Mouse (Mus musculus): ENCODE data around the gene Armc7.
"Not testable (repeated sequence)": the region's sequence is repeated elsewhere in the genome, so short reads cannot be mapped to it uniquely, and the experiment has no call there.

Gene Armc7

DNA sequence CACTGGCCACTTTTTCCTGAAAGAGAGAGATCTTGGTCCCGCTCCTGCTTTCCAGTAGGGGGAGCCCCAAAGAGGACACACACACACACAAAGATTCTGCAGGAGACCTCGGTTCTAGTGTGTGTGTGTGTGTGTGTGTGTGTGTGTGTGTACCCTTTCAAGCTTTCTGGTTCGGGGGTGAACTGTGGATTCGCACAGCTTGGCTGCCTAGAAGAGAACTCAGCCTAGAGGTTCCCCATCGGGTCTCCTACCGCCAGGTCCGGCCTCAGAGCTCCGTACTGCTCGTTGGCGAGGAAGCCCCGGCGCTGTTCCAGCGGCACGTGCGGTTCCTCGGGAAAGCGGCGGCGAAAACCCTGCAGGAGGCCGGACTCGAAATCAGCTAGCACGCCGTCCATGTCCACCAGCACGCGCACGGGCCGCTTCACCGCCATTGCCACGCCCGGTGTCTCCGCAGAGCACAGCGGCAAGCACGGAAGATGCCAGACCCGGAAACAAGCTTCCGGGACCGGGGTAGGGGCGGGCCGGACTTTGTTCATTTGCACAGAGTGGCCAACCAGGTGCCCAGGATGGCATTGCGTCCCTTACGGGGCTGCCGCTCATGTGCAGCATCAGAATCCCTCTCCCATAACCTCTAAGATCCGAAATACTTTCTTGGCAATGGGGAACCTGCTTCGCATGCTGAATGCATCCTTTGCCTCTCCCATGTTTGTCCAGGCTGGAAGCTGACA, 16.1 kb downstream of the Armc7 start, which contains the start of gene Nt5c:
TSS of gene Nt5c (minus strand) at position 507 of the 728 bp plus-strand sequence.
- peak; percentile 90 to 92 for DNase-seq

DNA sequence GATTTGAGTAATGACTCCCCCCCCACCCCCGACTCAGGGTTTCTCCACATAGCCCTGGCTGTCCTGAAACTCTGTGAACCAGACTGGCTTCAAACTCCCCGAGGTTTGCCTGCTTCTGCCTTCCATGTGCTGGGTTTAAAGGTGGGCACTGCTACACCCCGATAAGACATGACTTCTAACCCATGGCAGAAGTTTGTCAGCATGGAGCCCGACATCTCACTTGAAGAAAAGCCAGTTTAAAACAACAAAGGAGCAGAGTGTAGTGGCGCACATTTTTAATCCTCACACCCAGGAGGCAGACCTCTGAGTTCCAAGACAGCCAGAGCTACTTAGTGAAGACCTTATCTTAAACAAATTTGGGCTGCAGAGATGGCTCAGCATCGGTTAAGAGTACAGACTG, 16.9 kb downstream of the Armc7 start:
- DNase-seq: no peak

DNA sequence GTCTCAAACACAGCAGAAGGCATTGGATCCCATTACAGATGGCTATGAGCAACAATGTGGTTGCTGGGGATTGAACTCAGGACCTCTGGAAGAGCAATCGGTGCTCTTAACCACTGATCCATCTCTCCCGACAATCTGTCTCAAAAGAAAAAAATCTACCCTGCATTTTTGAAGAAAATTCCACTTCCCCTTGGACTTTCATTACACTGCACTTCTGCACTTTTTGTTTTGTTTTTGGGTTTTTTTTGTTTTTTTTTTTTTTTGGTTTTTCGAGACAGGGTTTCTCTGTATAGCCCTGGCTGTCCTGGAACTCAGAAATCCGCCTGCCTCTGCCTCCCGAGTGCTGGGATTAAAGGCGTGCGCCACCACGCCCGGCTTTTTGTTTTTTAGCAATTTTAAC, 21.1 kb downstream of the Armc7 start:
- DNase-seq: not testable (repeated sequence)

DNA sequence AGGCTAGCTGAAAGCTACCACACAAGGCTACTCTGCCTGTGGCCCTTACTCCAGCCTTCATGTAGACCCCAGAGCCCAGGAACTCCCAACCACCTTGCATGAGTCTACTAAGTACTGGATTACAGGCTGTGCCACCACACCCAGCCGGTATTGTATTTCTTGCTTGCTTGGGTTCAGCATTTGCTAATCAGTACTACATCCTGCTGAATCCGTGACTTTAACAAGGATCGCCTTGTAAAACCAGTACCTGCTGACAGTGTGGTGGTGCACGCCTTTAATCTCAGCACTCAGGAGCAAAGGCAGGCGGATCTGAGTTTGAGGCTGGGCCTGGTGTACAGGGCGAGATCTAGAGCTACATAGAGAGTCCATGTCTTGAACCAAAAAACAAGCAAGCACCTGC, 27.2 kb downstream of the Armc7 start:
- no peak for DNase-seq

DNA sequence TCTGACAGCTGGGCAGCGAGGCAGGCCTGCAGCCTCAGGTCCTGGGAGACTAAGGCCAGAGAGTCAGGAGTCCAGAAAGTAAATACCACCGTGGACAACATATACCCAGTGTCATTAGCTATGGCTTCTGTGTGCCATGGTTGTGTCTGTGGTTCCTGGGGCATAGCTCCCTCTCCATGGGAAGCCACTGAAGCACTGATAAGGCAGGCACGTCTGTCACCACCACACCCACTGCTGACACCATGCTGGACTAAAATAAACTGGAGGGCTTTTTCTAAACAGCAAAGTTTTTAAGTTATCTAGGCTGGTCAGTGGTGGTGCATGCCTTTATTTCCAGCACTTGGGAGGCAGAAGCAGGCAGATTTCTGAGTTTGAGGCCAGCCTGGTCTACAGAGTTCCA, 31.1 kb downstream of the Armc7 start:
- no peak for DNase-seq

DNA sequence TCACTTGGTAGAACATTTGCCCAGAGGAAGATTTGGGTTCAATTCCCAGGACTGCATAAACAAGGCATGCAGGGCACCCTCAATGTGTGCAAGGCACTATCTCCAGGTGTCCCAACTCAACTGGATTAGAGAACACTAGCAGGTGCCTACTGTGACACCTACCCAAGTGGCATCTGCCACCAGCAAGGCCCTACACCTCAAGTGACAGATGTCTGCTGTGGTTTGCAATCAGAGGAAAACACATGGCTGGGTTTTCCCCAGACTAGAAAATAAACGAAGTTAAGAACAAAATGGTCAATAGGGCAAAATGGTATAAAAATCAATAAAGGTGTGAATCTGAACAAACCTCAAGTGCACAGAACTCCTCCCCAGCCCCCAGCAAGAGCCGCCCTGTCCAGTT, 32.6 kb downstream of the Armc7 start:
- DNase-seq: no peak

DNA sequence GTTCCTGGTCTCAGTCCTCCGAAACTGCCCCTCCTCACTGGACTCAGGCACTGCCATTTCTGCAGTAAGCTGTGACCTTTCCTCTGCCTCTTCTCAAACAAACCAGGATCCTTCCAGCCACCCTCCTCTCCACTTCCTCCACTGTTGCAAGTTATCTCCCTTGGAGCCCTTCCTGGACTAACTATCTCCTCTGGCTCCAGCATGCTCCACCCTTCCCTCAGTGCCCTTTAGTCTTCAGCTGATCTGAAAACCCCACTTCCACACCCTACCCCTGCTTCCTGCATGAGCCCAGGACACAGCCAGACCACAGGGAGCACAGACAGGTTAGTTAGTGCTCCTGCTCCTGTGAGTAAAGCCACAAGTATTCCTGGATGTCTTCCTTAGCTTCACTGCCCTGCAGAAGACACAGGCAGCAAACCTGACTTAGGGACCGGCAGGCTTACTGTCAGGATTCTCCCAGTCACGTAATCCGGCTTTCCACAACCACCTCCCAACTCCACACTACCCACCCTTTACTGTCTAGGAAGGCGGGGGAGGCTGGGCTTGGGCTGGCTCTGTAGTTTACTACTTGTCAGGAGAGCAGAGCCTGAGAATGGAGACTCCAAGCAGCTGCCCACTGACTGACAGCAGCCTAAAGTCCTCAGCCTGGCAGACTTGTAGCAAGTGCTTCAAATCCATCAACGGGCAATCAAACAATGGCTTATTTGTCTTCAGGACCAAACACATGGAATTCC, 34.5 kb downstream of the Armc7 start:
- DNase-seq: no peak

DNA sequence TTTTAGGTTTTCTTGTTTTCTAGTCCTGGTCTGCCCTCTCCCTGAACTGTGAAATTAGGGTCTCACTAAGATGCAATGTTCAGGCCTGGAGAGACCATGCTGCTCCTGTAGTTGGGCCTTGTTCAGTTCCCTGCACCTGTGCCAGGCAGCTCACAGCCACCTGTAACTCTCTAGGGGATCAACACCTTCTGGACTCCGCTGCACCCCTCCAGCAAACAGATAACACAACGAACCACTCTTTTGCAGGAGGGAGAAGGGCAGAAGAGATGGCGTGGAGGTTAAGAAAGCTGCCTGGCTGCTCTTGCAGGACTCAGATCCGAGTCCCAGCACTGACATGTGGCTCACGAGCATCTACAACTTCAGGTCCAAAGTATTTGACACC, 35.0 kb downstream of the Armc7 start:
- no peak for DNase-seq

DNA sequence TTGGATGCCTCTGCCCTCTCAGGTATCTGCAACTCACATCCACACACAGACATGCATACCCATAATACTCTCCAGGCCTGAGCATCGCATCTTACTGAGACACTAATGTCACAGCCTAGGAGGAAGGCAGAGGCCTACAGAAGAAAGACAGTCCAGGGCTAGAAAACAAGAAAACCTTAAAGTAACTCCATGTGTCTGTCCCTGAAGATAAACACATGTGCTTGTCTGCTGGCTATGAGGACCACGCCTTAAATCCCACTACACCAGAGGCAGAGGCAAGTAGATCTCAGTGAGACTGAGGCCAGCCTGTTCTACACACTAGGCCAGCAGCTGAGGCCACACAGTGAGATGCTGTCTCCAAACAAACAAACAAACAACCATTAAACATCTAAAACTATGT, 35.7 kb downstream of the Armc7 start:
- no peak for DNase-seq

DNA sequence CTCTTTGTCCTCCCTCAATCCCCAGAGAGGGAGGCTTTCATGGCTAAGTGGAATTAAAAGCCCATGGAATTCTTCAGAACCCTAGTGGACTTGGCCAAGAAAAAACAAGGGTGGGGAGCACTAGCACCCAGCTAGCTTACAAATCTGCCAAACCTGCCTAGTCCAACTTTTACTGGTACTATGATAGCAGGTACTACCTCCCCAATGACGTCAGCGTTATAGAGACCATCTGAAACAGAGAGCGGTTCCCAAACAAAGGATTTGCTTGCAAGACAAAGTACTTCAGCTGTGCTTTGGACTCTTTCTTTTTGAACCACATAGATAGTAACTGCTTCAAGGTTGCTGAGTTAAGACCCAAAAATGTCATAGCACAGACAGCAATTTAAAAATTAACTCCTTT, 36.5 kb downstream of the Armc7 start:
- peak in 1 of 2 experiments; percentile 41 for DNase-seq

DNA sequence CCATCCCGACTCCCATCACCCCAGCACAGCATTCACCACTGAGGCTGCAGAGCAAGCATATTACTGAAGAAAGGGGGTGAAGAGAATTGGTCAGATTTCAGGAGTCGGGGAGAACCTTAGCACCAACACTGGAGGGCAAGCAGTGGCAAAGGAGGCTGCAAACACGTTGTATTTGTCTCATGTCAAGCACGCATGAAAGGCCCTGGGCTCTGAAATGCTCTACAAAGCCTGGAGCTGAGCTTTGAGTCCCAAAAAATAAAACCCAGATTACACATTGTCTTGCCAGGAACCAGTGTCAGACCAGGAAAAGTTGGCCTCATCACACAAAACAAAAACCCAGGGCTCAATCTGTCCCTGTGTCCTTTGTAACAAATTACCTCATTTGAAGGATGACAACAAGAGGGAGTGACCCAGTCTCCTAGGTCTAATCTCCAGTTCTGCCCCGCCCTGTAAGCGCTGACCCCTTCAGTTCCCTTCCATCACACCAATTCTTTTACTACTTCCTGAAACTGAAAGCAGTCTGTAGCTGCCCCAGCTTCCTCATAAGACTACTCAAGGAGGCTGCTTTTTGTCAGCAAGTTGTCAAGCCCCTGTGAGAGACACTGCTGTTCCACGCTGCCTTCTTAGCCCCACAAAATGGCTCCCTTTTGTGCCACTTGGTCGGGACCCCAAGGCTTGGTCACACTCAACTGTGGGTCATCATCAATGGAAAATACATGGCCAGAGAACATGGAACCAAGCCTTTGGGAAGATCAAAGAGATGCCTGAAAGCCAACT, 37.1 kb downstream of the Armc7 start:
- DNase-seq: peak in 1 of 2 experiments; percentile 36

DNA sequence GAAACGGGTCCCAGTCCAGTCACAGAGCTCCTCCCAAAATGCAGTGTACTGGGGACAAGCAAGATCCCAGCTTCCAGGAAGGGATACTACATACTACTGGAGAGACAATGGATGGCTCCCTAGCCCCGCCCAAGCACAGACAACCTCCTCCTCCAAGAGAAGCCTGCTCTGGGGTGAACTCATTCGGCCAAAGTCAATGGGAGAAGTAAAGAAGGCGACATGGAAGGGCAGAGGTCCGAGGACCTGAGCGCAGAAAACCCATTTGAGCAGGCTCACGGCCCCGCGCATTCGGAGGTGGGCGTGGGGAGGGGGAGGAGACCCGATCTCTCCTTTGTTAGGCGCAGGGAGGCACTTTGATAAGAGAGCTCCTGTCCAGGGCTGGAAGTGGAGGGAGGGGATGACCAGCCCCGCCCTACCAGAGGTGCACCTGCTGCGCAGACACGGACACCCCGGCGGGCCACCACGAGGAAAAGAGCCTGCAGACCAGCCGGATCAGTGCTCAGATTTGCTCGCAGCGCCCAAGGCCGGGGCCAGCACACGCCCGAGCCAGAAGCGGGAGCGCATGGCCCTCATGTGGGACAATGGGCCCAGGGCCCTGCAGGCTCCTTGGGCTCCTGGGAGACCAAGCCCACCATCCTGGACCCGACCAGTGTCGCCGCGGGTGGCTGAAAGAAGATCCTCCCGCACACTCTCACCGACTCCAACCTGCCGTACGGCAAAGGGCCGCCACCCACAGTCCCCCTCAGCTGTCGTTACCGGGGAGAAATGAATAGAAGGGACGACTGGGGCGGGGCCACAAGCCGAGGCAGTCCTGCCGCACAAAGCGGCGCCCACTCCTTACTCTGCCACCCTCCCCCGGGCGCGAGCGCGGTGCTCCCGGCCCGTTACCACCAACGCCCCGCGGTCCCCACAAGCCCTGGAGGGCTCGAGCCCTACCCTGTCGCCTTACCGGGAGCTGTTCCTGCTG, 38.1 kb downstream of the Armc7 start:
- peak; percentile 73 to 76 for DNase-seq

DNA sequence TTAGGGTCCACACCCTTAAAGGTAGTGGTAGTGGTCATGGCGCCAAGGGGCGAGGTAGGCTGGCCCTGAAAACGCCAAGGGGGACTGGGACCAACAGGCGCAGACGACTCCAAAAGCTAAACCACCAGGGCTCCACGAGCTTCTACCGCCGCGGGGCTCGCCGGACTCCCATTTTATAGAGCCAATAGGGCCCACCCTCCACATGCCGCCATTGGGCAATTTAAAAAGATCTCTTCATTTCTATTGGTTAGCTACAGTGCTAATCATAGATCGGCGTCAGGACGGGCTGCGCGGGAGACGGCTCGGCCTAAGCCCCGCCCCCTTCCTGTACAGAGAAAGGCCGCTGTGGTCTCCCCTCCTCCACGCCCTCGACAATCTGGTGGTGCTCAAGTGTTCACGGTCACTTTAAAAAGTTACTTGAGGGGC, 38.8 kb downstream of the Armc7 start, which contains the start of gene Jpt1:
TSS of gene Jpt1 (minus strand) at position 150 of the 426 bp plus-strand sequence.
- peak; percentile 98 for DNase-seq

DNA sequence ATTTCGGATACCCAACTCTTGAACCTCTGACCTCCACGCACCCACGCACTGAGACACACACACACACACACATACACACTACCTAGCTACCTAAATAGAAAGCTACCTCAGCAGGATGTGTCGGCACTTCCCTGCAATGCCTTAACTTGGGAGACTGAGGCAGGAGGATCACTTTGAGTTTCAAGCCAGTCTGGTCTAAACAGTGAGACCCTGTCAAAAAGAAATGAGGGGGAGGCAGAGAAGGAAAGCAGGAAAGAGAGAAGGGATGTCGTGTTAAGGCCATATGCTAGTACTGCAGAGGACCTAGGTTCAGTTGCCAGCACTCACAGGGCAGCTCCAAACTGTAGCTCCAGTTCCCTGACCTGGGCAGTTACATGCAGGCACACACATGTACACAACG, 39.6 kb downstream of the Armc7 start:
- DNase-seq: no peak

DNA sequence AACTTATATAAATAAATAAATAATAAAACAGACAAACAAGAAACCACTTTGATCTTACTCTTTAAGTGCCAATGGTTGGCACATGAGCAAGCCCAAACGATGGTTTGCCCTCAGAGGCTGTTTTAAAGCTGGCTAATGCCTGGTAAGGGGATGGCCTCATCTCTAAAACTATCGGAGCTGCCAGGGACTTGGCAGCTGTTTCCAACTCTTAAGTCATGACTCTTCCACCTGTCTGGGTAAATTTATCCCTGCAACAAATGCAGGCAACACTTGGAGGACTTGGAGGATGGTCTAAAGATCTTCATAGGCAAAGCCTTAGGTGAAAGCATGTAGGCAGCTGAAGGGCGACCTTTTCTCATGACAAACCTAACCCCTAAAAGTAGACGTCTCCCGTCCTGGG, 41.5 kb downstream of the Armc7 start:
- DNase-seq: no peak

DNA sequence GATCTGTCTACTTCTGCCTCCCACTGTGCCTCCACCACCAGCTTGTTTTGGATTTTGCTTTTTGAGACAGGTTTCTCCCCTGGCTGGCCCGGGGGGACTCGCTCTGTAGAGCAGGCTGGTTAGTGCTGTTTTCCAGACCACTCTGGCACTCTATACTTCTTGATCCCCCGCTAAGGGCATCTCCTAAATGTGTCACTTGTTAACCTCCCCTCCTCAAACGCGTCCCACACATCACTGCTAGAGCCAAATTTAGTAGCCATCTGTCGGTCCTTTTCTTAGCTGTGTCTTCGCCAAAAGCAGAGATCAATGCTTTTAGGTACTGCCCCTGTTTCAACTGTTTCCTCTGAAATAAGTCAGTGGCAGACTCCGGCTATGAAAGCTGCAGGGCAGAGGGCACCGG, 43.2 kb downstream of the Armc7 start:
- peak; percentile 36 to 42 for DNase-seq

DNA sequence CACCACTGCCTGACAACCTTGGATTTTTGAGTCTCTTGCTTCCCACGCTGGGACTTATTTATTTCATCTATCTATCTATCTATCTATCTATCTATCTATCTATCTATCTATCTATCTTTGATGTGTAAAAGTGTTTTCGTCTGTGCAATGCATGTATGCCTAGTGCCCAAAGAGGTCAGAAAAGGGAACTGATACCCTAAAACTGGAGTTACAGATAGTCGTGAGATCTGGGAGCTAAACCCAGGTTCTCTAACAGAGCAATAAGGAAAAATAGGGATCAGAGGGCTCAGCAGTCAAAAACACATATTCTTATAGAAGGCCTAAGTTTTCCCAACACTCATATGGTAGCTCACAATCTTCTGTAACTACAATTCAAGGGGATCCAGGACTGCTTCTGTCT, 44.1 kb downstream of the Armc7 start:
- no peak for DNase-seq

DNA sequence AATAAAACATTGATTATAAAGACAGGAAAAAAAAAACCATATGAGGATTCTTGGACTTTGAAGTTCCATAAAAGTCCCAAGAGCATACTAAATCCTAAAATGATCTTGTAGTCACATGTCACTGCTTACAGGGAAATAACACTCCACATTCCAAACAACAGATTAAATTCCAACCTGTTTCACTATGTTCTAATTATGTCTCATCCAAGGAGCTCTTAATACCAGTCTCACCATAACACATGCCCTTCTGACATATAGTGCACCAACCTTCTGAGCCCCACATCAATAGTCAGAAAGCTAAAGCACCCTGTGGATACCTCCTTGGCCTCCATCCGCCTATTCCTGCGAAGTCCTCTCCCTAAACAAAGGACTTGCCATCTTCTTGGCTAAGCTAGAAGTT, 44.8 kb downstream of the Armc7 start:
- DNase-seq: no peak

DNA sequence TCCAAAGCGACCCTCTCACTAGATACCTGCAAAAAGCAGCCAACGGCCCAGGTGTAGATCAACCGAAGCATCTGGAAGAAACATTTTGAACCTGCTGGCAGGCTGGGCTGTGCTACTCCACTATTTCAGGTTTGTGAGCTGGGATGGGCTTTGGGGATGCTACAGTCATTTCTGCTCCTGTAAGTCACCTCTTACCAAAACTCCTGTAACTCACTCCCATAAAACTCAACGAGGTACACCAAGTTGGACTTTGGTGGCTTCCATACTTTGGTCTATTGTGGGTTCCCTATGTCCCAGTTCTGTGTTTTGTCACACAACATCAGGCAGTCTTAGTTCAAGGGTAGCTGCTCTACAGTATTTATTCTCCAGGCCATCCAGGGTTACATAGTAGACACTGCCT, 45.6 kb downstream of the Armc7 start:
- DNase-seq: no peak

DNA sequence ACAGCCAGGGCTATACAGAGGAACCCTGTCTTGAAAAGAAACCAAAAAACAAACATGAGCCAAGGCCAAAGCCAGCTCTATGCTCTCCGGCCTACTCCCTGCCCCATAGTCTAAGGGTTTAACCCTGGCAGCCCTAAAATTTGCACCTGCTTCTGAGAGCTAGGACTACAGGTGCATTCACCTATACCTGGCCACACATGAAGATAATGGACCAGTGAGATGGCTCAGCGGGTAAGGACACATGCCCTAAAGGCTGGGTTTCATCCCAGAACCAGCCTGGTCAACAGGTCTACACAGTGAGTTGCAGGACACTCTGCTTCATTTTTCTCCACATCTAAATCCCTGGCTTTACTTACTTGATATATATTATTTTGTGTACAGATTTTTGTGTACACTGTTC, 46.8 kb downstream of the Armc7 start:
- no peak for DNase-seq

DNA sequence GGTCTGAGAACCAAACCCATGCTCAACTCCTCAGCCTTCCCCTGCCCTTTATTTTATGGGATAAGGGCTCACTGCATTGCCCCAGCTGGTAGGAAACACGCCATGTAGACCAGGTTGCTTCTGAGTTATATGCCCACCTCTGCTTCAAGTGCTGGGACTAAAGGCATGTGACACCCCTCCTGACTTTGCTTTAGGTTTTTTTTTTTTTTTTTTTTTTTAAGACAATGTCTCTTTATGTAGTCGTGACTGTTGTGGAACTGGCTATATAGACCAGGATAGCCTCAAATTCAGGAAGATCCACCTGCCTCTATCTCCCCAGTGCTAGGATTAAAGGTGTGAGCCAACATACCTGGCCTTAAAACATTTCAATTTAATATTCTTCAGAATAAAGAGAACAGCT, 47.2 kb downstream of the Armc7 start:
- no peak for DNase-seq

DNA sequence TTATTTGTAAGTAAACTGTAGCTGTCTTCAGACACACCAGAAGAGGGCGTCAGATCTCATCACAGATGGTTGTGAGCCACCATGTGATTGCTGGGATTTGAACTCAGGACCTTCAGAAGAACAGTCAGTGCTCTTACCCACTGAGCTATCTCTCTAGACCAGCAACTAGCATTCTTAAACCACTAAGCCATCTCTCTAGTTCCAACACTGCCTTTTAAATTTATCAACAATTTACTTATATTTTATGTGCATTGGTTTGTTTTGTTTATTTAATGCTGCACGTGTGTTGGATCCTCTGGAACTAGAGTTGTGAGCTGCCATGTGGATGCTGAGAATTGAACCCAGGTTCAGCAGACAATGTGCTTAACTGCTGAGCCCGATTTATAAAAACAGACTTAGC, 51.0 kb downstream of the Armc7 start:
- not testable (repeated sequence) for DNase-seq
